Mouse (Mus musculus): ENCODE data around the gene Gm10778.

- TF ChIP-seq CTCF (IDR thresholded peaks at IDR 0.05; ENCODE audit: low read depth) (no peak), EP300 (IDR thresholded peaks at IDR 0.05; ENCODE audit: low read depth) (no peak)
Measured at GRCm38 (mm10) chr10:81601396-81601905, 47.4 kb upstream of the Gm10778 start.
